Mouse (Mus musculus) adrenal gland, postnatal 10 days (tissue): ENCODE measurements around the gene Psmd8. TPM values are rescaled to one million over a fixed set of nuclear protein-coding genes. Genes with fewer than 3 reads are reported as not detected.
A peak's percentile ranks its signal among the peaks of the same experiment; 100 is the strongest.
"Not testable (repeated sequence)": the region's sequence is repeated elsewhere in the genome, so short reads cannot be mapped to it uniquely, and the experiment has no call there.

Experiments
- DNase-seq: peaks from one replicate; pipeline ENCODE4 v3.0.0; 2021; ENCODE audit warnings: mixed read lengths
- long read RNA-seq, 2 experiments: library from polyadenylated mRNA; stranded (forward); transcript quantifications; one replicate each; pipeline ENCODE4 v2.0.0; 2021
- total RNA-seq, 2 experiments: library from RNA; stranded (reverse); gene quantifications; 2 replicates each; pipeline ENCODE4 v1.2.3; 2021

The Psmd8 gene
- total RNA-seq = 100 to 1,000 TPM; 214 to 221 TPM
- long read RNA-seq, experiment 1, transcript Psmd8-202 (7 exons, 1,391 nt) = major isoform, 281 of 361 reads
- long read RNA-seq, experiment 1, partial matches to known transcripts = 42 of 361 reads
- long read RNA-seq, experiment 1, other reads (novel, unspliced or antisense) = 37 of 361 reads
- long read RNA-seq, experiment 2, transcript Psmd8-202 (7 exons, 1,391 nt) = major isoform, 174 of 194 reads
- long read RNA-seq, experiment 2, partial matches to known transcripts = 8 of 194 reads
- long read RNA-seq, experiment 2, other reads (novel, unspliced or antisense) = 10 of 194 reads

DNA sequence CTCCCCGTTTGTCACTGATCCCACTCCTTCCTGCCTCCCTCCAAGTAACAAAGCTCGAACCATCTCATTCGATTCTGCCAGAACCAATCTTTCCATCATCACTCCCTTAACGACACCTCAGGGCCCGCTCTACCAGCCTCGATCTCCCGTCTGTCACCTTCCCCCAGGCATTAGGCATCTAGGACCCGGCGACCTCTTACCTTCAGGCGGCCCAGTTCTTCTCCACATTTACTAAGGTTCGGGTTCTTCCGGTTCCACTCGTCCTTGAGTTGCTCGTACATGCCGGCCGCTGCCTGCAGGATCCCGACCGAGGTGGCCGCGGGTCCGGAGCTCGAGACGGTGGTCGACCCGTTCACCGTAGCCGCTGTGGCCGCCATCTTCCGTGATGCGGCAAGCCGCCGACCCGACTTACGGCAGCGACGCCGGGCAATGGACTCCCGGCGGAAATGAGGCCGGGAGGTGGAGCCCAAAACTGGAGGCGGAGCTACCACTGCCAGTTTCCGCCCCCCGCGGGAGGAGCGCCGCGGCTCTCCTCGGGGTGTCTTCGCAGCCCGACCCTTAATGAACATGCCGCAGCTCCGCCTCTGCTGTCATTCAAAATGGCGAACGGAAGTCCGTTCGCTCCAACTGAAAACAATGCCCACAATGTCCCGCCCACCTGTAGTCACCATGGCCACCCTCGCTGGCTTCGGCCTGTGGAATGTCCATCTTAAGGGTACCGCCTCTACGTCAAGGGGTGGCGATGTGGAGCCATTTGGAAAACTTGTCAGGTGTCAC is at the start of gene Psmd8:
Gene Psmd8, minus strand, starts transcription at position 625 of the 777 bp plus-strand sequence.
- peak; percentile 97 for DNase-seq

DNA sequence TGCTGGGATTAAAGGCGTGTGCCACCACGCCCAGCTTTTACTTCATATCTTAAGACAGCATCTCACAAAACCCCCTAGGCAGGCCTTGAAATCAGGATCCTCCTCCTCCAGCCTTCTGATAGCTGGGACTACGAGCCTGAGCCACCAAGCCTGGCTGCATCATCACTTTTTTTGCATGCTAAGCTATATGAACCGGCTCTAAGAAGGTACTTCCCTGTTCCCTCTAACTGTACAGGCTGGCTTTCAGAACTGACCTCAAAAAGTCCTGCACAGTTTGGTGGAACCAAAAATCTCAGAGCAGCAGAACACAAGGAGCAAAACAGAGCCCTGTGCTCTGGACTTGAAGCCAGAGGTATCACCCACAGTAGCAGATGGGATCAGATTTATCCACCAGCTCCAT is 47.7 kb upstream of the Psmd8 start:
- DNase-seq = no peak

DNA sequence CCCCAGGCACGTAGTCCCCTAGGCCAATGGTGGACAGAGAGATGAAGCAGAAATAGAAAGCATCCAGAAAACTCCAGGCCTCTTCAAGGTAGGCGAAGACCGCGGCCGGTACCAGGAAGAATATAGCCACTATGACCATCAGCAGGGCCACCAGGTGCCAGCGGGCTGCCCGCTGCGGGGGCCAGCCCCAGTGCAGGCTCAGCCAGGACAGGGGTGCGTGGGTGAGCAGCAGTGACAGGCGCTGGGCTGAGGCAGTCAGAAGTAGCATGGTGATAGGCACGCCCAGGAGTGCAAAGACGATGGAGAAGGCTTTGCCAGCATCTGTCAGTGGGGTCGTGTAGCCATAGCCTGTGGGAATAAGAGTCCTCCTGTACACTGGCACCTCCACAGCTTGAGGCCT is 45.0 kb upstream of the Psmd8 start:
- no peak for DNase-seq

DNA sequence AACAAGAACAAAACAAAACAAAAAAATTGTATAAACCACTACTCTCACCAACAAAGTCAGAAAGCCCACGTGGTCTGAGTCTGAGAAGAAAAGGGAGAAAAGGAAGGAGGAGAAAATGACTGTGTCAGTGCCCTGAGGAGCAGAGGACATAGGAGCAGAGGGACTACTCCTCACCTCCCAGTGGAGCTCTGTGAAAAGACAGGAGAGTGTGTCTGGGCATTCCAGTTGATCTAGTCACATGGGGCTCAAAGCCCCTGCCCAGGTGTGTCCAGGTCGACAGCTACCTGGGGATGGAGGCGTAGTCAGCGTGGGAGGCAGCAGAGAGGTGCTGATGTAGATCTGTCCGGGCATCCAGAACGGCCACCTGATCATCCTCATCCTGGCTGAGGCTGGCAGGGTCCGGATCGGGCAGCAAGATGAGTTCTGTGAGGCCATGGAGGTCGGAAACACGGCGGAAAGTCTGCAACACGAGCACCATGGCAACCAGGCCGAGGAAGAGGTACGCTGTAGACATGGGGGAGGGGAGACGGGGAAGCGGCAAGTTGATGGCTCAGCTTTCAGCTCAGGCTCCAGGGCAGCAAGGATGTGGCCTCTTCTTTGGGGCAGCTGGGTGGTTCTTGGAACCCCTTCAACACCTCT is 44.4 kb upstream of the Psmd8 start:
- no peak for DNase-seq

DNA sequence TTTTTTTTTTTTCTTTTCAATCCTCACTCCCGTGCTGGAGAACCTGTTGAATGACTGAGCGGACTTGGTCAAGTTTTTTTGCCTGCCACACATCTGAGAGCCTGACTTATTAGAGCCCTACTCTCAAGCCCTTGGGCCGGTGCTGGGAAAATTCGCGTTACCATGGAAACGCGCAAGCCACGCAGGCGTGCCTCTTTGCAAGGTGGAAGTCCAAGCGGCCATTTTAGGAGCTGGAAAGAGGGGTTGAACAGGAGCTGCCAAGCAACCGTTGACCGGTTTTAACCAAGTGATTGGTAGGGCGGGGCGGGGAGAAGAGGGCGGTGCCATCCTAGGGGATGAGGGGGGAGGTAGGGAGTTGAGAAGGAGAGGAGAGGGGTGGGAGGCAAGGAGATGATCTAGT is 34.3 kb upstream of the Psmd8 start:
- DNase-seq = no peak

DNA sequence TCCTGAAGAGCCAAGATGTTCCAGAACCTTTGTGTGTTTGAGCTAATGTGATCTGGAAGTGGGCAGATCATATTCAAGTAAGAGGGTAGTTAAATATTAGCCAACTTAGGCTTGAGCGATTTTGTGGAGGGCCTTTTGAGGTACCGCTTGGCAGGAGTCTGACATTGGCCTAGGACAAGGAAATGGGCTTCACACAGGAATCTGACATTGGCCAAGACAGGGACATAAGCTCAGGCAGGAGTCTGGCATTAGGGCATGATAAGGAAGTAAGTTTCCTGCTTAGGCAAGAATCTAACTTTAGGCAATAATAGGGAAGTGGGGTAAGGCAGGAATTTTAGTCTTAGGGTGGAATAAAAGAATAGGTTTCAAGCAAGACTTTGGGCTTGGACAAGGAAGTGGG is 33.7 kb upstream of the Psmd8 start:
- no peak for DNase-seq

DNA sequence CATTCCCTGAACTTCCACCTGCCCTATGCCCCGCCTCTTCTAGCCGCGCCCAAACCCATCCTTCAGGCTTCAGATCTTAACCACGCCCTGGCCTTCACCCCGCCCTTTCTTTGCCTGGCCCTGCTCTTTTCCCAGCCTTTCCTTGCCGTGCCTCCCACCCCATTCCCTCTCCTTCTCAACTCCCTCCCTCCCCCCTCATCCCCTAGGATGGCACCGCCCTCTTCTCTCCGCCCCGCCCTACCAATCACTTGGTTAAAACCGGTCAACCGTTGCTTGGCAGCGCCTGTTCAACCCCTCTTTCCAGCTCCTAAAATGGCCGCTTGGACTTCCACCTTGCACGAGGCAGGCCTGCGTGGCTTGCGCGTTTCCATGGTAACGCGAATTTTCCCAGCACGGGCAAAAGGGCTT is 33.2 kb upstream of the Psmd8 start, which contains the start of gene Catsperg1:
Gene Catsperg1, minus strand, starts transcription at position 361 of the 408 bp plus-strand sequence.
- DNase-seq = peak; percentile 7

DNA sequence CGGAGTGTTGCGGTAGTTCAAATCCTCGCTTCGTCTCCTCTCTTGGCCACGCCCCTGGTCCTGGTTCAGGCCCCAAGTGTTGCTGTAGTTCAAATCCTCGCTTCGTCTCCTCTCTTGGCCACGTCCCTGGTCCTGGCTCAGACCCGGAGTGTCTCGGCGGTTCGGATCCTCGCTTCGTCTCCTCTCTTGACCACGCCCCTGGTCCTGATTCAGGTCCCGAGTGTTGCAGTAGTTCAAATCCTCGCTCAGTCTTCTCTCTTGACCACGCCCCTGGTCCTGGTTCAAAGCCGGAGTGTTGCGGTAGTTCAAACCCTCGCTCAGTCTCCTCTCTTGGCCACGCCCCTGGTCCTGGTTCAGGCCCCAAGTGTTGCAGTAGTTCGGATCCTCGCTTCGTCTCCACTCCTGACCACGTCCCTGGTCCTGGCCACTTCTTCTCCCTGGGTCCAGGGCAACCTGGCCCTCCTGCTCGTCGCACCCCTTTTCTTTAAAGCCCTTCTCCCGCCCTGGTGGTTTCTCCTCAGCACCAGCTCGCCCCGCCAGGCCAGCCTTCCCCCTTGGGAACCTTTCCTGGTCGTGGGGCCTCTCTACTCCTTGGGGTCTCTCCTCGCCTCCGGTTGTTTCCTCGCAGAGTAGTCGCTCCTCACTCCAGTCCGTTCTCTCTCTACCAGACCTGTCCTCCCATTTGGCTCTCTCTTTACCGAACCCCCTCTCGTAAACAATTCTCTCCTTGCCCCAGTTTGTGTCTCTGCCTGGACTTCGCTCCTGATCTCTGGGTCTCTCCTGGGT is 32.5 kb upstream of the Psmd8 start:
- not testable (repeated sequence) for DNase-seq

DNA sequence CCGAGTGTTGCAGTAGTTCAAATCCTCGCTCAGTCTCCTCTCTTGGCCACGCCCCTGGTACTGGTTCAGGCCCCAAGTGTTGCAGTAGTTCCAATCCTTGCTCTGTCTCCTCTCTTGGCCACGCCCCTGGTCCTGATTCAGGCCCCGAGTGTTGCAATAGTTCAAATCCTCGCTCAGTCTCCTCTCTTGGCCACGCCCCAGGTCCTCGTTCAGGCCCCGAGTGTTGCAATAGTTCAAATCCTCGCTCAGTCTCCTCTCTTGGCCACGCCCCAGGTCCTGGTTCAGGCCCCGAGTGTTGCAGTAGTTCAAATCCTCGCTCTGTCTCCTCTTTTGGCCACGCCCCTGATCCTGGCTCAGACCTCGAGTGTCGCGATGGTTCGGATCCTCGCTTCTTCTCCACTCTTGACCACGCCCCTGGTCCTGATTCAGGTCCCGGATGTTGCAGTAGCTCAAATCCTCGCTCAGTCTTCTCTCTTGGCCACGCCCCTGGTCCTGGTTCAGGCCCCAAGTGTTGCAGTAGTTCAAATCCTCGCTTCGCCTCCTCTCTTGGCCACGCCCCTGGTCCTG is 31.8 kb upstream of the Psmd8 start:
- no peak for DNase-seq

DNA sequence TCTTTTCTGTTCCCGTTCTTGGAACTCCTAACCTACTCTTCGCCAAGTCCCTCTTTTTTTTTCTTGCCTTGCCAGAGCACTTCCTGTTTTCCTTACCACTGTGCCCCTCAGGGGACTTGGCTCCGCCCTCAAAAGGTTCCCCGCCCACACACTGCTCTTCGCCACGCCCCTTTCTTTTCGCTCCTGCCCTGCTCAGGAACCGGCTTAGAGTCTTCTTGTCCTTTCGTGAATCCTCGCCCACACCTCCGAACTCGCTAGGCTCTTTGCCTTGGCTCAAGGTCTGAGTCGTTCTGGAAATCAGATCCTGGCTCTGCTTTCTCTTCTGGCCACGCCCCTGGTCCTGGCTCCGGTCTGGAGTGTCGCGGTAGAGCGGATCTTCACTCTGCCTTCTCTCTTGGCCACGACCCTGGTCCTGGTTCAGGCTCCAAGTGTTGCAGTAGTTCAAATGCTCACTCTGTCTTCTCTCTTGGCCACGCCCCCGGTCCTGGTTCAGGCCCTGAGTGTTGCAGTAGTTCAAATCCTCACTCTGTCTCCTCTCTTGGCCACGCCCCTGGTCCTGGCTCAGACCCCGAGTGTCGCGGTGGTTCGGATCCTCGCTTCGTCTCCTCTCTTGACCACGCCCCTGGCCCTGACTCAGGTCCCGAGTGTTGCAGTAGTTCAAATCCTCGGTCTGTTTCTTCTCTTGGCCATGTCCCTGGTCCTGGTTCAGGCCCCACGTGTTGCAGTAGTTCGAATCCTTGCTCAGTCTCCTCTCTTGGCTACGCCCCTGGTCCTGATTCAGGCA is 31.1 kb upstream of the Psmd8 start:
- DNase-seq = peak; percentile 87

DNA sequence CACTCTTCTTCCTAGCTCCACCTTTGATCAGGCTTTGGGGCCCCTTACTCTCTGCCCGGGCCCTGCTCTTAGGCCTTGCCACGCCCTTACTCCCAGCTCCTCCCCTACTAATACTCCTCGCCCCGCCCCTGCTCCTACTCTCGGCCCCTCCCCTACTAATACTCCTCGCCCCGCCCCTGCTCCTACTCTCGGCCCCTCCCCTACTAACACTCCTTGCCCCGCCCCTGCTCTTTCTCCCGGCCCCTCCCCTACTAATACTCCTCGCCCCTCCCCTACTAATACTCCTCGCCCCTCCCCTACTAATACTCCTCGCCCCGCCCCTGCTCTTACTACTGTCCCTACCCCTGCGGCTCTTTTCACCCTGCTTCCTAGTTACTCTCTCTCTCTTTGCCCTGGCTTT is 30.5 kb upstream of the Psmd8 start:
- peak; percentile 52 for DNase-seq

DNA sequence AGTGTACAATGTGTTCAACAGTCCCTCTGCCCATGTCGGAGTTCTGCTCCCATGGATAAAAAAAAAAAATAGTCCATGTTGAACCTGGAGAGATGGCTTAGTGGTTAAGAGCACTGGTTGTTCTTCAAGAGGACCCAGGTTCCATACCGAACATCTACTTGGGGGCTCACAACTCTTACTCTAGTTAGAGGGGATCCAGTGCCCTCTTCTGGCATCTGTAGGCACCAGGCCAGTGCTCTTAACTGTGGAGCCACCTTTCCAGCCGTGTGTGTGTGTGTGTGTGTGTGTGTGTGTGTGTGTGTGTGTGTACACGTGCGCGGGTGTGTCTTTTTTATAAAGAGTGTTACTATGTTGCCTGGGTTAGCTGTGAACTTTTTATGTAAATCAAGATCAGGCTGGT is 22.1 kb upstream of the Psmd8 start:
- DNase-seq = no peak

DNA sequence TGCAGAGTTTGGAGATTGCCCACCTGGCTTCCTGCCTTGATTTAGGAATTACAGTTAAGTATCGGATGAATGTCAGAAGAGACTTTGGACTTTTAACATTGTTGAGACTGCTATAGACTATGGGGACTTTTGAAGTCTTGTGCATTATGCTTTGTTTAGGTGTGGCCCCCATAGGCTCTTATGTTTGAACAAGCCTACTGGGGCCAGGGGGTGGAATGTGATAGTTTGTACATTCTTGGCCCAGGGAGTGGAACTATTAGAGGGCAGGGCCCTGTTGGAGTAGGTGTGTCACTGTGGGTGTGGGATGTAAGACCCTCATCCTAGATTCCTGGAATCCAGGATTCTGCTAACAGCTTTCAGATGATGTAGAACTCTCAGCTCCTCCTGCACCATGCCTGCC is 13.7 kb upstream of the Psmd8 start:
- not testable (repeated sequence) for DNase-seq

DNA sequence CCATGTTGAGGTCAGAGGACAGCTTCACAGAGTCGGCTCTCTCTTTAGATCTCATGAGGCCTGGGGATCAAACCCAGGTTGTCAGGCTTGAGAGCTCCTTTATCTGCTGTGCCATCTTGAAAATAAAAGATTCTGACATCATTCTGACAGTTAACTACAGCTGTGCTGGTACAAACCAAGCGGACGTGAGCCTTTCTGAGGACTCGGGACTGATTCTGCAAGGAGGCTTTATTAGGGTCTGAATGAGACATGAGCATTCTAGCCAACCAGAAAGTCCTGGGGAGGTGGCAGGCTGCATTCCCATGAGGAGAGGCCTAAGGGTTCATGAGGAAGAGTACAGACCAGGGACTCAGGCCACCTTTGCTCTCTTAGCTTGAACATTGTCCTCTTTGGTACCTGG is 822 bp upstream of the Psmd8 start:
- DNase-seq = not testable (repeated sequence)

DNA sequence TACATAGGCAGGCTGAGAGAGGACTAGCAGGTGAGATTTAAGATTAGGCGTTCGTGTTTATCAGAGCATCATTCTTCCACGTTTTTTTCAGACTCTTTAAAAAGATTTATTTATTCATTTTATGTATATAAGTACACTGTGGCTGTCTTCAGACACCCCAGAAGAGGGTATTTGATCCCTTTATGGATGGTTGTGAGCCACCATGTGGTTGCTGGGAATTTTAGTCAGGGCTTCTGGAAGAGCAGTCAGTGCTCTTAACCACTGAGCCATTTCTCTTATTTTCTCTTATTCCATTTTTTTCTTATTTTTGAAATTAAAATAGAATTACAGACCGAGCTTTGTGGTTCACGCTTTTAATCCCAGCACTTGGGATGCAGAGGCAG is 344 bp upstream of the Psmd8 start:
- no peak for DNase-seq

DNA sequence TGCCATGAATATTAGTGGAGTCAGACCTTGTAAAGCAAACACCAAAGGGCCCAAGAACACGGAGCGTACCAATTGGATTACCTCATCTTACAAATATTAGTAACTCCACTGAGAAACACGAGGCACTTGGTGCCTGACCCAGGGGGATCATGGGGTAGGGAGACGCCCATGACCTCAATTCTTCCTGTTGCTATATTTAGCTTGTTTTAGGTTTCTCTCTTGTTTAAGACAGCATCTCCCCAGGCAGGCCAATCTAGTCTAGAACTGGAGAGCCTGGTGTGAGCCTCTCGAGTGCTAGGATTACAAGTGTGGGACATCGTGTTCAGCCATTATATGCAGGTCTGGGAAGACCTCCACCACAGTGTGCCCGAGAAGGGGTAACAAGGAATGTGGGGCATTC is 1.2 kb downstream of the Psmd8 start:
- DNase-seq = no peak

DNA sequence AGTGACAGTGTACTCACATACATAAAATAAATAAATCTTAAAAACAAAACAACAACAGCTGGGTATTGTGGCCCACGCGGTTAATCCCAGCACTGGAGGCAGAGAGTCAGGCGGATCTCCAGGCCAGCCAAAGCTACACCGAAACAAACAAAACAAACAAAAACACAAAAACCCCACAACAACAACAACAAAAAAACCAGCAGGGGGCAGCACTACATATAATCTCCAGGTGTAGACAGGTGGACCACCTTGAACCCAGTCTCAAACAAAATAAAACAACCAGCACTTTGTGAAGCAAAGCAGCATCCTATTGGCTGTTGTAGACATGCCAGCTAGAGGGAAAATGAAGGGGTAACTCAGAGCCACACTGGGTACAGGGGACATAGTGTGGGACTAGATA is 2.4 kb downstream of the Psmd8 start:
- no peak for DNase-seq

DNA sequence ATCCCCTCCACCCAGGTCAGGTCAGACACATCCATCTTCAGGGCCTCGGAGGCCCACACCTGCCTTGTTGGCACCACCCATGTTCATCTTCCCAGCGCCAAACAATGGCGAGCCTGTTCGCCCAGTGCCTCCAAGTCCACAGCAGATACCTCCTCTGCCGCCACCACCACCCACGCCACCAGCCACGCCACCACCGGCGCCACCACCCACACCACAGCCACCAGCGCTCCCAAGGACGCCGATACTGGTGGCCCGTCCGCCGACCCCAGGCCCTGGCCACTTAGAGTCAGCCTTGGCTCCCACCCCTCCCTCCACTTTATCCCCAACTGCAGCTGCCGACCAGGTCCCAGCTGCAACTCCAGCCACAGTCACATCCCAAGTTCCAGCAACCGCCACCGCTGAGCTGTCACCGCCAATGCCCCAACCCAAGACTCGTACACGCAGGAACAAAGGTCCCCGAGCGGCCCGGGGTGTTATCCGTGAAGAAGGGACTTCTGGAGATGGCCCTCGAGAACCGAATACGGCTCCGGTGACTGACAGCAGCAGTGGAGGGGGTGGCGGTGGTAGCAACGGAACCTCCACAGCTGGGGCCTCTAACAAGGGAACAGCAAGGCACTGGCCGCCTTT is 8.0 kb downstream of the Psmd8 start:
- no peak for DNase-seq

DNA sequence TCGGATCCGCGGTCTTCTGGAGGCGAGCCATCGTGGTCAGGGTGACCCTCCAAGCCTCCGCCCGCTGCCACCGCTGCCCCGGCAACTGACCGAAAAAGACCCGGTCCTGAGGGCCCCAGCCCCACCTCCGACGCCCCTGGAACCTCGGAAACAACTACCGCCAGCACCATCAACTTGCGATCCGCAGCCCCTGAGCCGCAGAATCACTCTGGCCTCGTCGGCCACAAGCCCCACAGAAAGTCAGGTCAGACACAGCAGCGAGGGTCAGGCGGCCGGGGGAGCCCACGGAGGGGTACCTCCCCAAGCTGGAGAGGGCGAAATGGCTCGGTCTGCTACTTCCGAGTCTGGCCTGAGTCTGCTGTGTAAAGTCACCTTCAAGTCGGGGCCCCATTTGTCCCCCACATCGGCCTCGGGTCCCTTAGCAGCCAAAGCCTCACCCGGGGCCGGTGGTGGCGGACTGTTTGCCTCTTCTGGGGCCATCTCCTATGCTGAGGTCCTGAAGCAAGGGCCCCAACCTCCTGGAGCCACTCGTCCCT is 8.9 kb downstream of the Psmd8 start:
- peak; percentile 32 for DNase-seq

DNA sequence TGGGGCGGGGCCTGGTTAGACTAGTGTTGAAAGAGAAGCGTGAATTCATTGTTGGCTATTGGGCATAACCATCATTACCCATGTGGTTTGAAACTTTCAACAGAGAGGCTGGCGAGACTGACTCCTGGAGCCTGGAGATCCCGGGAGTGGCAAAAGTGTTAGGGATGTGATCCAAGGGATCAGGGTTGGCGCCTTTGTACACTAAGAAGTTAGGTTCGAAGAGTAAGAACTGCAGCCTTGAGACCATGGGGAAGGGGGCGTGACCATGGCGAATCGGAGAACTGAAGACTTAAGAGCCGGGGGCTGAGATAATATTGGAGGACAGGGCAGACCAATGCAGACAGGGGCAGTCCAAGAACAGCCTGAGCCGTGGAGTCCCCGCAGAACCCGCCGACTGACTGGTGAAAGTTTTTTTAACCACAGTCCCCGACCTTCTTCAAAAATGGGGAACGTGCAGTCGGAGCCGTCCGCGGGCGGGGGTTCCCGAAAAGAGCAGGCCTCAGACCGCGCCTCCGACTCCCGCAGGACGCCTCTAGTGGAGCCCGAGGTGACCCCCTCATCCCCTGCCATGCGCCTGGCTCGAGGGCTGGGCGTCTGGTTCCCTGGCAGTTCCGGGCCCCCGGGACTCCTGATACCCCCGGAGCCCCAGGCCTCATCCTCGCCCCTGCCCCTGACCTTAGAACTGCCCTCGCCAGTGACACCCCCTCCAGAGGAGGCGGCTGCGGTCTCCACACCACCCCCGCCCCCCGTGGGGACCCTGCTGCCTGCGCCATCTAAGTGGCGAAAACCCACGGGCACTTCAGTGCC is 9.5 kb downstream of the Psmd8 start:
- DNase-seq = peak; percentile 42
